In genomic region chr2:5950766-5951595, GRCm38 (mm10) we compare ENCODE assay signal across 7 mouse cellular contexts. TPM values are rescaled to one million over a fixed set of nuclear protein-coding genes. Genes with fewer than 3 reads are reported as not detected.
A peak's percentile ranks its signal among the peaks of the same experiment; 100 is the strongest.
DNase-seq lines count a peak whose midpoint lies in the region; ATAC-seq lines count a peak whose summit lies in the region.

TSS of gene Upf2 (plus strand) at chr2:5951469.

- DNase-seq in adrenal gland, postnatal 14 days: peak; percentile 98
- peak; percentile 95 for DNase-seq in embryonic facial prominence, embryonic 11.5 days (ENCODE audit: low spot score)
- DNase-seq in kidney, adult 11 months: peak; percentile 96
- peak; percentile 95 for DNase-seq in limb, embryonic 10.5 days (ENCODE audit: low spot score)
- peak; percentile 89 for DNase-seq in spleen, adult 12 weeks (ENCODE audit: low spot score)

- H3K9me3 ChIP-seq in embryonic facial prominence, embryonic 11.5 days (replicated peaks; ENCODE audit: control insufficient read depth, low read length): no peaks in the 10 kb centered on the region
- H3K9me3 ChIP-seq in limb, embryonic 10.5 days (replicated peaks): no peaks in the 10 kb centered on the region
- H3K9me3 ChIP-seq in midbrain, embryonic 13.5 days: no peaks in the 10 kb centered on the region

- H3K36me3 ChIP-seq in embryonic facial prominence, embryonic 11.5 days (replicated peaks; ENCODE audit: control insufficient read depth, insufficient read depth, low read depth, low read length): no peaks in the 10 kb centered on the region
- H3K36me3 ChIP-seq in limb, embryonic 10.5 days: peaks cover 6% of the 10 kb centered on the region; the same call in 1 of the 2 replicates
- H3K36me3 ChIP-seq in midbrain, embryonic 13.5 days: no peaks in the 10 kb centered on the region

- H3K4me3 ChIP-seq in embryonic facial prominence, embryonic 11.5 days (ENCODE audit: low read depth, low read length): peak within 1 kb of the TSS; percentile 95
- peak within 1 kb of the TSS; percentile 91 for H3K4me3 ChIP-seq in limb, embryonic 10.5 days
- H3K4me3 ChIP-seq in midbrain, embryonic 13.5 days (replicated peaks): peak within 1 kb of the TSS; percentile 76

- ATAC-seq in embryonic facial prominence, embryonic 11.5 days (replicated peaks; ENCODE audit: insufficient number of reproducible peaks, low FRiP score, low TSS enrichment, low read depth): peak; percentile 93
- peak; percentile 83 for ATAC-seq in granulocyte monocyte progenitor cell, adult 5-6 weeks (replicated peaks; ENCODE audit: poor library complexity, severe bottlenecking)
- peak; percentile 95 for ATAC-seq in midbrain, embryonic 13.5 days

- peak within 1 kb of the TSS; percentile 65 for H3K27ac ChIP-seq in embryonic facial prominence, embryonic 11.5 days (replicated peaks; ENCODE audit: low read depth, low read length)
- peak within 1 kb of the TSS; percentile 94 for H3K27ac ChIP-seq in limb, embryonic 10.5 days
- peak within 1 kb of the TSS; percentile 79 for H3K27ac ChIP-seq in midbrain, embryonic 13.5 days

- WGBS in embryonic facial prominence, embryonic 11.5 days: under 1% methylated on average over 37 of the region's 54 CpGs
- under 1% methylated on average over 52 of the region's 54 CpGs for WGBS in limb, embryonic 10.5 days
- WGBS in midbrain, embryonic 13.5 days: 1% methylated on average over 47 of the region's 54 CpGs

- peak within 1 kb of the TSS; percentile 51 for H3K4me2 ChIP-seq in embryonic facial prominence, embryonic 11.5 days (ENCODE audit: low read depth, low read length)
- H3K4me2 ChIP-seq in midbrain, embryonic 13.5 days (replicated peaks): peak within 1 kb of the TSS; percentile 93

- no peaks in the 10 kb centered on the region for H3K27me3 ChIP-seq in embryonic facial prominence, embryonic 11.5 days (ENCODE audit: control insufficient read depth, insufficient read depth, low read length)
- H3K27me3 ChIP-seq in limb, embryonic 10.5 days (ENCODE audit: low read depth, poor library complexity, severe bottlenecking): no peaks in the 10 kb centered on the region
- H3K27me3 ChIP-seq in midbrain, embryonic 13.5 days: no peaks in the 10 kb centered on the region

- peak within 1 kb of the TSS; percentile 91 for H3K9ac ChIP-seq in embryonic facial prominence, embryonic 11.5 days (replicated peaks; ENCODE audit: low read length)
- peak within 1 kb of the TSS; percentile 92 for H3K9ac ChIP-seq in midbrain, embryonic 13.5 days (replicated peaks)

- 0 out of 2 replicates have a peak, but pooled peaks cover 3% of the 10 kb centered on the region for H3K4me1 ChIP-seq in embryonic facial prominence, embryonic 11.5 days (ENCODE audit: control insufficient read depth, insufficient read depth, low read length)
- peaks cover 11% of the 10 kb centered on the region; the same call in 1 of the 2 replicates for H3K4me1 ChIP-seq in limb, embryonic 10.5 days
- H3K4me1 ChIP-seq in midbrain, embryonic 13.5 days (replicated peaks): peaks cover 17% of the 10 kb centered on the region

RNA-seq across cellular contexts. Expression of gene Upf2, which starts in this region (rescaled TPM):
- 24.4 and 25.5 TPM in 2 replicates for total RNA-seq in adrenal gland, postnatal 14 days (2021)
- polyA plus RNA-seq in embryonic facial prominence, embryonic 11.5 days (2014; fragmentation: Nextera tagmentation; extraction: Ambion mirVana): 13.3 and 15.7 TPM in 2 replicates
- total RNA-seq in granulocyte monocyte progenitor cell, adult 5-6 weeks (2014; fragmentation: Nextera tagmentation): 23.5 and 26.8 TPM in 2 replicates
- total RNA-seq in granulocyte monocyte progenitor cell, adult 5-6 weeks (2017): 32.9 and 36.1 TPM in 2 replicates
- polyA plus RNA-seq in limb, embryonic 10.5 days (2016; fragmentation: Nextera tagmentation; extraction: Ambion mirVana): 9.9 and 11.5 TPM in 2 replicates
- polyA plus RNA-seq in midbrain, embryonic 13.5 days (2015; fragmentation: Nextera tagmentation; extraction: Ambion mirVana): 10.4 and 10.7 TPM in 2 replicates

Comparison
In these comparisons a context has a peak if more than half of its experiments do, and no peak if none do; other contexts are left out.
1. Peak in every context shown above with its lines: DNase-seq, ATAC-seq, H3K4me3 ChIP-seq and H3K27ac ChIP-seq.